Mouse (Mus musculus): ENCODE results near the gene Clcn3. TPM values are rescaled to one million over a fixed set of nuclear protein-coding genes. Genes with fewer than 3 reads are reported as not detected.

The Clcn3 gene
- polyA plus RNA-seq, 1 experiment from 2014 or later = 30.0 TPM

GRCm38 (mm10) chr8:60864875-60865274, 118.2 kb downstream of the Clcn3 start:
- Histone ChIP-seq H3K4me2 (replicated peaks) (no peak overlapping the region), H3K27ac (no peak overlapping the region), H3K4me1 (replicated peaks) (no peaks in the 10 kb centered on the region), H3K4me3 (replicated peaks) (no peak overlapping the region), H3K9ac (no peak overlapping the region), H3K36me3 (no peaks in the 10 kb centered on the region), H3K27me3 (replicated peaks) (no peaks in the 10 kb centered on the region), H3K9me3 (no peaks in the 10 kb centered on the region)
- ATAC-seq = no peak
- 65% methylated on average over 6 of the region's 6 CpGs for WGBS

- H3K4me3 ChIP-seq (replicated peaks) = no peak overlapping the region
- ATAC-seq = no peak
- WGBS = 86% methylated on average over 6 of the region's 6 CpGs
Observed at GRCm38 (mm10) chr8:60861783-60862182, 121.3 kb downstream of the Clcn3 start.

GRCm38 (mm10) chr8:60860749-60861148, 122.4 kb downstream of the Clcn3 start:
- no peak overlapping the region for H3K4me3 ChIP-seq (replicated peaks)
- no peak overlapping the region for H3K4me2 ChIP-seq (replicated peaks)
- no peak overlapping the region for H3K27ac ChIP-seq
- ATAC-seq = no peak
- 72% methylated on average over 3 of the region's 3 CpGs for WGBS
- no peak overlapping the region for H3K9ac ChIP-seq
- H3K9me3 ChIP-seq = no peaks in the 10 kb centered on the region
- no peaks in the 10 kb centered on the region for H3K4me1 ChIP-seq (replicated peaks)
- no peaks in the 10 kb centered on the region for H3K27me3 ChIP-seq (replicated peaks)
- no peaks in the 10 kb centered on the region for H3K36me3 ChIP-seq

More at GRCm38 (mm10) chr8:60861783-60862182, 121.3 kb downstream of the Clcn3 start:
- no peak overlapping the region for H3K9ac ChIP-seq
- H3K27me3 ChIP-seq (replicated peaks) = no peaks in the 10 kb centered on the region
- H3K4me2 ChIP-seq (replicated peaks) = no peak overlapping the region
- H3K27ac ChIP-seq = no peak overlapping the region
- no peaks in the 10 kb centered on the region for H3K4me1 ChIP-seq (replicated peaks)
- H3K9me3 ChIP-seq = no peaks in the 10 kb centered on the region
- H3K36me3 ChIP-seq = no peaks in the 10 kb centered on the region

Other genes with a start within 250 kb of the Clcn3 start
- gene Hpf1, start 92.9 kb downstream of the Clcn3 start, polyA plus RNA-seq (2015; fragmentation: Nextera tagmentation; extraction: Ambion mirVana) = 86.8 and 100 TPM in 2 replicates
- gene Nek1, start 9.9 kb upstream of the Clcn3 start, polyA plus RNA-seq (2015; fragmentation: Nextera tagmentation; extraction: Ambion mirVana) = 16.6 and 17.4 TPM in 2 replicates
- gene Sh3rf1, start 240.6 kb upstream of the Clcn3 start, polyA plus RNA-seq (2015; fragmentation: Nextera tagmentation; extraction: Ambion mirVana) = 11.4 and 11.7 TPM in 2 replicates

Measured in intestine, embryonic 15.5 days (tissue).